ENCODE assay signal across 8 mouse cellular contexts in genomic region chr14:21987660-21988576, GRCm38 (mm10). TPM values are rescaled to one million over a fixed set of nuclear protein-coding genes. Genes with fewer than 3 reads are reported as not detected.
A peak's percentile ranks its signal among the peaks of the same experiment; 100 is the strongest.
DNase-seq lines count a peak whose midpoint lies in the region; ATAC-seq and TF ChIP-seq lines count a peak whose summit lies in the region.

No protein-coding gene starts in this region.

- no peaks in the 10 kb centered on the region for H3K36me3 ChIP-seq in forebrain, postnatal 0 days (ENCODE audit: insufficient read depth)
- peaks cover 11% of the 10 kb centered on the region; the same call in 1 of the 2 replicates for H3K36me3 ChIP-seq in lung, embryonic 16.5 days (ENCODE audit: control insufficient read depth, insufficient read depth, low read length)

- peak overlapping the region; percentile 59 for H3K4me3 ChIP-seq in forebrain, postnatal 0 days (ENCODE audit: low read depth, low read length)
- peak overlapping the region; percentile 80 for H3K4me3 ChIP-seq in lung, embryonic 16.5 days (ENCODE audit: low read length)

- peak; percentile 41 for TF ChIP-seq CTCF in forebrain, postnatal 0 days (IDR thresholded peaks at IDR 0.05; ENCODE audit: low read depth)

- ATAC-seq in forebrain, postnatal 0 days: peak; percentile 79
- peak; percentile 83 for ATAC-seq in lung, embryonic 16.5 days (ENCODE audit: low read depth)

- H3K9me3 ChIP-seq in forebrain, postnatal 0 days (ENCODE audit: low read length): no peaks in the 10 kb centered on the region
- H3K9me3 ChIP-seq in lung, embryonic 16.5 days (ENCODE audit: control insufficient read depth, low read length): no peaks in the 10 kb centered on the region

- WGBS in forebrain, postnatal 0 days: 1% methylated on average over 72 of the region's 74 CpGs
- 0% methylated on average over 61 of the region's 74 CpGs for WGBS in lung, embryonic 16.5 days

- H3K27ac ChIP-seq in forebrain, postnatal 0 days (ENCODE audit: low read depth, low read length): peak overlapping the region; percentile 86
- H3K27ac ChIP-seq in lung, embryonic 16.5 days (ENCODE audit: low read length): peak overlapping the region; percentile 99

- H3K4me2 ChIP-seq in forebrain, postnatal 0 days (ENCODE audit: low read depth): peak overlapping the region; percentile 96
- peak overlapping the region; percentile 80 for H3K4me2 ChIP-seq in lung, embryonic 16.5 days (ENCODE audit: low read depth, low read length)

- intact Hi-C loops in heart, postnatal 36 days (cut with DNase I): loop anchor here (2.0 to 10.0 kb wide), 7 partner anchors 31 to 1414 kb away; partner anchors contain the start of gene Lrmda

- peaks cover 58% of the 10 kb centered on the region for H3K27me3 ChIP-seq in forebrain, postnatal 0 days (ENCODE audit: insufficient read depth, low read length)
- H3K27me3 ChIP-seq in lung, embryonic 16.5 days (ENCODE audit: control insufficient read depth, insufficient read depth, low read depth, low read length): no peaks in the 10 kb centered on the region

- H3K9ac ChIP-seq in forebrain, postnatal 0 days: peak overlapping the region; percentile 65
- peak overlapping the region; percentile 94 for H3K9ac ChIP-seq in lung, embryonic 16.5 days (ENCODE audit: low read length)

- peak; percentile 90 for DNase-seq in ES-CJ7 (ENCODE audit: low read depth, low spot score)
- DNase-seq in cerebellum, adult 11-12 months: peak; percentile 81
- peak; percentile 92 for DNase-seq in forebrain, postnatal 0 days
- DNase-seq in heart, postnatal 36 days: peak; percentile 90 to 91
- peak; percentile 96 for DNase-seq in layer of hippocampus, adult 9-11 months
- peak; percentile 90 for DNase-seq in ovary, postnatal 10 days (ENCODE audit: low spot score)
- DNase-seq in urinary bladder, adult 18-20 months (ENCODE audit: low spot score in 2 of 2): peak; percentile 87 to 98

- H3K4me1 ChIP-seq in forebrain, postnatal 0 days (ENCODE audit: insufficient read depth): peaks cover 7% of the 10 kb centered on the region
- H3K4me1 ChIP-seq in lung, embryonic 16.5 days (replicated peaks; ENCODE audit: control insufficient read depth, insufficient read depth, low read length): peaks cover 8% of the 10 kb centered on the region; the same call in 1 of the 2 replicates

RNA-seq across cellular contexts. Expression of gene Zfp503, which starts 1.5 kb away (rescaled TPM):
- 7.7 and 8.7 TPM in 2 replicates for total RNA-seq in forebrain, postnatal 0 days (2014; rRNA removed)
- polyA plus RNA-seq in forebrain, postnatal 0 days (2015; fragmentation: Nextera tagmentation; extraction: Ambion mirVana): 3.9 and 5.0 TPM in 2 replicates
- 1 to 10 TPM; 1.8 to 2.2 TPM for total RNA-seq in heart, postnatal 36 days (2021)
- 14.2 and 17.1 TPM in 2 replicates for polyA plus RNA-seq in lung, embryonic 16.5 days (2015; fragmentation: Nextera tagmentation; extraction: Ambion mirVana)

RNA-seq across cellular contexts. Expression of gene Lrmda, which starts 31.6 kb away (rescaled TPM):
- 0.15 TPM in 1 of 2 replicates, not detected in the other for total RNA-seq in forebrain, postnatal 0 days (2014; rRNA removed)
- 0.18 and 0.28 TPM in 2 replicates for polyA plus RNA-seq in forebrain, postnatal 0 days (2015; fragmentation: Nextera tagmentation; extraction: Ambion mirVana)
- total RNA-seq in heart, postnatal 36 days (2021): 1 to 10 TPM; 1.1 to 1.7 TPM
- polyA plus RNA-seq in lung, embryonic 16.5 days (2015; fragmentation: Nextera tagmentation; extraction: Ambion mirVana): 1.2 and 1.3 TPM in 2 replicates

Comparison
In these comparisons a context has a peak if more than half of its experiments do, and no peak if none do; other contexts are left out.
1. Peak in every context shown above with its lines: DNase-seq, ATAC-seq, H3K4me3 ChIP-seq and H3K27ac ChIP-seq.